Mouse (Mus musculus): Measurements from ENCODE around the gene Arhgef17.

- TF ChIP-seq GATA1 (IDR thresholded peaks at IDR 0.05; ENCODE audit: borderline replicate concordance, low read length) (no peak), FLI1 (IDR thresholded peaks at IDR 0.05; ENCODE audit: low read length) (0 out of 2 replicates have a peak, but pooled peaks have one; percentile 28)
Observed at GRCm38 (mm10) chr7:100845412-100845811, 86.5 kb downstream of the Arhgef17 start.
